Mouse (Mus musculus) mature B cell (primary cell): Measurements from ENCODE around the gene Ccdc71.

Experiments
- in situ Hi-C: fragments of 300-500 bp; cut with MboI; formaldehyde crosslinking; loops from 2 replicates; pipeline ENCODE4 v1.14.3; 2019

Gene Ccdc71

GRCm38 (mm10) chr9:108459939-108460318 is 398 bp upstream of the Ccdc71 start:
- in situ Hi-C loops, result no loop called here

GRCm38 (mm10) chr9:108461181-108461631 is 879 bp downstream of the Ccdc71 start, which contains the start of gene Klhdc8b:
Gene Klhdc8b (minus strand): TSS chr9:108461581.
- in situ Hi-C loops, result no loop called here

GRCm38 (mm10) chr9:108461675-108462074 is 1.3 kb downstream of the Ccdc71 start:
- in situ Hi-C loops, result no loop called here

GRCm38 (mm10) chr9:108462192-108462591 is 1.9 kb downstream of the Ccdc71 start:
- in situ Hi-C loops, result no loop called here

- in situ Hi-C loops, result no loop called here
Measured at GRCm38 (mm10) chr9:108463713-108464112, 3.4 kb downstream of the Ccdc71 start.

- in situ Hi-C loops, result no loop called here
Measured at GRCm38 (mm10) chr9:108466219-108466618, 5.9 kb downstream of the Ccdc71 start.

GRCm38 (mm10) chr9:108469430-108469829 is 9.1 kb downstream of the Ccdc71 start:
- in situ Hi-C loops, result no loop called here

- in situ Hi-C loops, result no loop called here
Measured at GRCm38 (mm10) chr9:108469845-108470244, 9.5 kb downstream of the Ccdc71 start.

GRCm38 (mm10) chr9:108474528-108474927 is 14.2 kb downstream of the Ccdc71 start:
- in situ Hi-C loops, result no loop called here

- in situ Hi-C loops, result no loop called here
Measured at GRCm38 (mm10) chr9:108478638-108479156, 18.4 kb downstream of the Ccdc71 start.

GRCm38 (mm10) chr9:108479241-108479640 is 18.9 kb downstream of the Ccdc71 start:
- in situ Hi-C loops, result no loop called here

GRCm38 (mm10) chr9:108479721-108480351 is 19.5 kb downstream of the Ccdc71 start, which contains the start of gene Lamb2:
Gene Lamb2 (plus strand): TSS chr9:108479736.
- in situ Hi-C loops, result no loop called here

- in situ Hi-C loops, result no loop called here
Measured at GRCm38 (mm10) chr9:108480813-108481519, 20.6 kb downstream of the Ccdc71 start.

GRCm38 (mm10) chr9:108481520-108482210 is 21.3 kb downstream of the Ccdc71 start:
- in situ Hi-C loops, result no loop called here

- in situ Hi-C loops, result no loop called here
Measured at GRCm38 (mm10) chr9:108483051-108483790, 22.9 kb downstream of the Ccdc71 start.

GRCm38 (mm10) chr9:108484021-108484420 is 23.7 kb downstream of the Ccdc71 start:
- in situ Hi-C loops, result no loop called here

- in situ Hi-C loops, result no loop called here
Measured at GRCm38 (mm10) chr9:108485301-108485875, 25.1 kb downstream of the Ccdc71 start.

- in situ Hi-C loops, result no loop called here
Measured at GRCm38 (mm10) chr9:108486973-108487530, 26.7 kb downstream of the Ccdc71 start.

GRCm38 (mm10) chr9:108488403-108488802 is 28.1 kb downstream of the Ccdc71 start:
- in situ Hi-C loops, result no loop called here

GRCm38 (mm10) chr9:108489215-108489614 is 28.9 kb downstream of the Ccdc71 start:
- in situ Hi-C loops, result no loop called here
